Mouse (Mus musculus) layer of hippocampus, adult 2 months (tissue): Measurements from ENCODE around the gene Zfp131. TPM values are rescaled to one million over a fixed set of nuclear protein-coding genes. Genes with fewer than 3 reads are reported as not detected.
A peak's percentile ranks its signal among the peaks of the same experiment; 100 is the strongest.

Experiments used
- DNase-seq, 2 experiments: peaks; one replicate each; pipeline ENCODE4 v3.0.0; 2022; ENCODE audit warnings: low spot score in 2 of 2
- H3K27ac ChIP-seq: fragments of 200-600 bp; 2 replicates; pipeline ENCODE4 v1.8.1; 2022
- H3K4me3 ChIP-seq: fragments of 200-600 bp; 2 replicates; pipeline ENCODE4 v1.8.1; 2022; ENCODE audit warnings: mild to moderate bottlenecking
- CTCF ChIP-seq: fragments of 200-600 bp; conservative IDR thresholded peaks from 2 replicates; pipeline ENCODE4 v1.8.1; 2022; ENCODE audit warnings: antibody characterized with exemption, mild to moderate bottlenecking, moderate library complexity
- total RNA-seq, 2 experiments: library from RNA; stranded (reverse); gene quantifications; 2 replicates each; pipeline ENCODE4 v1.2.3; 2021

Zfp131 gene
- total RNA-seq, 2 experiments from 2014 or later = 40.4 to 43.2 TPM

GRCm38 (mm10) chr13:119743470-119743869 lies 47.2 kb downstream of the Zfp131 start:
- TF ChIP-seq CTCF = peak; percentile 57
- no peak overlapping the region for H3K4me3 ChIP-seq
- peak overlapping the region; percentile 32; the same call in 1 of the 2 replicates for H3K27ac ChIP-seq
- DNase-seq = no peak

GRCm38 (mm10) chr13:119742711-119743415 lies 47.8 kb downstream of the Zfp131 start:
- peak overlapping the region; percentile 61; the same call in 1 of the 2 replicates for H3K27ac ChIP-seq
- H3K4me3 ChIP-seq = no peak overlapping the region
- DNase-seq = no peak
- no peak for TF ChIP-seq CTCF

DNA sequence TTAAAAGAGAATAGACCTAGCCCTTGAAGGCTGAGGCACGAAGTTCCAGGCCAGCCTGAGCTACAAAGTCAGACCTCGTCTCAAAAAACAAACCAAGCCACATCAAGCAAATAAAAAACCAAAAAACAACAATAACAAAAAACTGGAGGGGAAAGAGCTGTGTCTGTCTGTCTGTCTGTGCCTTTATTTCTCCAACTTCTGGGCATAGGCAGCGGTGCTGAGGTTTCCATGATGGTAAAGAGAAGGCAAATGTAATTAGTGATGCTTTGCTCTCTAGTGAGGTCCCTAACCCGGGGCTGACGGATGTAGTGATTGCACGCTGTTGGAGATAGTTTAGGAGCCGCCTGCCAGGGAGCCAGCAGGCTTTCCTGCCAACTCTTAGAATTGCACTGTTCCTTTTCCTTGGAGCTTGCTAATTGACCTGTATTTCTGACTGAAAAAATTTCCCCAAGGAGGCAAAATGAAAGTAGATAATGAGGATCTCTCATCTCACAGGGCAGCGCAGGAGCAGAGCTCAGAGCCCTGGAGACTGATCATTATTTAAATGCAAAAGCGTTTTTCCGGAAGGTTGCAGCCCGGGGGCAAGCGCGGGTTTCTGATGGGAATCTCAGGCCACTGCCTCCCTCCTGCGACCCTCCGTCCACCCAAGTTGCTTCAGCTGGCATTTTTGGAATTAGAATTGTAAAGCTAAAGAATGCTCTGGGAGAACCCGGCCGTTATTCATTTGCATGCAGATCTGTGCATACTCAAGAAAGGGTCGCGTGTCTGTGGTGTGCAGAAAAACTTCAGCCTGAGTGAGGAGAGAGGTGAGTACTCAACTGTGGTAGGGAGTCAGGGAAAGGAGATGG lies 49.1 kb downstream of the Zfp131 start:
- Histone ChIP-seq H3K27ac (peak overlapping the region; percentile 61), H3K4me3 (peak overlapping the region; percentile 37)
- no peak for TF ChIP-seq CTCF
- DNase-seq = no peak

GRCm38 (mm10) chr13:119731448-119731847 lies 59.2 kb downstream of the Zfp131 start:
- Histone ChIP-seq H3K4me3 (no peak overlapping the region), H3K27ac (0 out of 2 replicates have a peak overlapping the region, but pooled peaks have one; percentile 4)
- TF ChIP-seq CTCF = no peak
- DNase-seq = no peak

GRCm38 (mm10) chr13:119729406-119729805 lies 61.3 kb downstream of the Zfp131 start:
- Histone ChIP-seq H3K4me3 (no peak overlapping the region), H3K27ac (no peak overlapping the region)
- DNase-seq = no peak
- TF ChIP-seq CTCF = no peak

DNA sequence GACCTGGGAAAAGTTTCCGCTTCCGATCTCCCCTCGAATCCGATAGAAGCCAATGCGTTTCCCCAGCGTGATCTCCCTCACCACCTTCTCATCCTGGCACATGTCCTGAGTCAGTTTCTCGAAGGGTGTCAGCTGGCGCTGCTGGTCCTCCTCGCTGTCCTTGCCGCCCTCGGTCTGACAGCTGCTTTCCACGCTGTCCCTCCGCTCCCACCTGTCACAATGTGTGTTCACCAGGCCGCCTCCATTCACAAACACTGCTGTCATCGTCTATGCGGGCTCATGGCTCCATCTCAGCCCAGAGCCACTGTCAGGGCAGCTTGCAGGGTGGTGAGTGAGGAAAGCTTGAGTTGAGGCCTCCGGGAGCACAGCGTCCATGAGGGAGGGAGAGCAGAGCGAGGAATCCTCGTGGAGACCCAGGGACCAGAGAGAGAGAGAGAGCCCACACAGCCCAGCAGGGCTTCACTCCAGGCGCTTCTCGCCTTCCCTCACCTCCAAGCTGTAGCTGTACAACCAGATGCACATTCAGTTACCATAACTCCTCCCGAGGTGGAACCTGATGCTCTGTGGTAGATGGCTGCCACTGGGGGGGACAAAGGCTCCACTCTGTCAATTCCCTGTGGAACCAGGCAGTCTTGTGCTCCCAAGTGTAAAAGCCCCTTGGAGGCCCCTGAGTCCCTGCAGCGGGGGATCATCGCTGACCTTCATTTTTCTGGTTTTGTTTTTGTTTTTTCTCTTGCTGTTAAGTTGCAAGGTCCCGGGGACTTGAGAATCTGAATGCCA lies 62.9 kb downstream of the Zfp131 start:
- DNase-seq = peak in 1 of 2 experiments; percentile 15
- no peak for TF ChIP-seq CTCF
- H3K4me3 ChIP-seq = no peak overlapping the region

DNA sequence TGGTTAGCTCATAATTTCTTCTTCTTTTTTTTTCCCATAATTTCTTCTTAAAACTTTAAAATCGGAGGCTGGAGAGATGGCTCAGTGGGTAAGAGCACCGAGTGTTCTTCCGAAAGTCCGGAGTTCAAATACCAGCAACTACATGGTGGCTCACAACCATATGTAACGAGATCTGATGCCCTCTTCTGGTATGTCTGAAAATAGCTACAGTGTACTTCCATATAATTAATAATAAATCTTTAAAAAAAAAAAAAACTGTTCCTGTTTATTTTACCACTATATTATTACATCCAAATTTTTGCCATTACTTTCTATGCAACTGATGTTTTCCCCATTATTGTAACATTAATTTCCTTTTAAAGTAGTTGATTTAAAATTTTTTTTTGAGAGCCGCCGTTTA lies 66.1 kb downstream of the Zfp131 start:
- Histone ChIP-seq H3K4me3 (no peak overlapping the region), H3K27ac (no peak overlapping the region)
- DNase-seq = no peak
- peak; percentile 68 for TF ChIP-seq CTCF

More for the DNA sequence above, 62.9 kb downstream of the Zfp131 start:
- peak overlapping the region; percentile 23; the same call in 1 of the 2 replicates for H3K27ac ChIP-seq

GRCm38 (mm10) chr13:119723368-119723767 lies 67.3 kb downstream of the Zfp131 start:
- Histone ChIP-seq H3K4me3 (no peak overlapping the region), H3K27ac (no peak overlapping the region)
- TF ChIP-seq CTCF = no peak
- DNase-seq = no peak

DNA sequence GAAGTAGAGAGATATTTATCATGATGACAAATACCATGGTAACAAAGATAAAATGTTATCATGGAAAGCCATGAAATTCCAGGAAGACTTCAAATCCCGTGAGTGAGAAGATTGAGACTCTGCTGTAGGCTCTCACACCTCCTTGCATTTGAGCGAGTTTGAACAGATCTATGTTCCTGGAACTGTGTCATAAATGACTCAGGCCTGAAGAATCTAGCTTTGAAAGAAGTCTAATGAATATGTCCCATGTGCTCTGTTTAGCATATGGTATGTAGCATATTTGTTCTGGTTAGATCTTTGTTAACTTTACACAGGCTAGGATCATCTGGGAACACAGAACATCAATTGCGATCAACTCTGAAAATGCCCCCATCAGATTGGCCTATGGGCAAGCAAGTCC lies 68.2 kb downstream of the Zfp131 start:
- DNase-seq = no peak

GRCm38 (mm10) chr13:119716105-119716504 lies 74.6 kb downstream of the Zfp131 start:
- TF ChIP-seq CTCF = no peak
- Histone ChIP-seq H3K4me3 (no peak overlapping the region), H3K27ac (no peak overlapping the region)
- DNase-seq = no peak

More for the DNA sequence above, 68.2 kb downstream of the Zfp131 start:
- no peak overlapping the region for H3K4me3 ChIP-seq
- H3K27ac ChIP-seq = no peak overlapping the region
- TF ChIP-seq CTCF = no peak

Other genes starting within 250 kb of the Zfp131 start
- gene Ccl28, start 167.1 kb downstream of the Zfp131 start, total RNA-seq = 1 to 10 TPM; 1.6 to 1.7 TPM
- 100 to 1,000 TPM; 192 to 193 TPM for gene Hmgcs1, start 100.5 kb downstream of the Zfp131 start, total RNA-seq
- 10 to 100 TPM; 13.1 to 14.0 TPM for gene Nim1k, start 35.0 kb downstream of the Zfp131 start, total RNA-seq
- gene AF067063, start 39.3 kb upstream of the Zfp131 start, total RNA-seq = not detected
- gene D13Ertd608e, start 45.1 kb upstream of the Zfp131 start, total RNA-seq = not detected
- gene Tcstv1, start 103.9 kb upstream of the Zfp131 start, total RNA-seq = not detected
- not detected for gene Gm21761, start 138.4 kb upstream of the Zfp131 start, total RNA-seq
- not detected for gene B020031M17Rik, start 159.9 kb upstream of the Zfp131 start, total RNA-seq
- not detected for gene Gm36079, start 236.1 kb upstream of the Zfp131 start, total RNA-seq